Mouse (Mus musculus) frontal cortex, adult 2 months (tissue): ENCODE measurements around the gene Lefty2. TPM values are rescaled to one million over a fixed set of nuclear protein-coding genes. Genes with fewer than 3 reads are reported as not detected.

Experiments
- polyA plus RNA-seq: library from polyadenylated mRNA; depleted of rRNA; stranded (reverse); fragments of >200 nt; gene quantifications from 2 replicates; pipeline ENCODE4 v1.2.3, GENCODE M21; 2012; rRNA removed

The Lefty2 gene
- polyA plus RNA-seq, 1 experiment = 1.8 TPM

Other genes with a start within 250 kb of the Lefty2 start
- not detected in 2 replicates for gene Mixl1, start 196.1 kb upstream of the Lefty2 start, polyA plus RNA-seq
- 26.3 and 28.0 TPM in 2 replicates for gene Acbd3, start 167.1 kb upstream of the Lefty2 start, polyA plus RNA-seq
- 502 and 559 TPM in 2 replicates for gene H3f3a, start 79.2 kb upstream of the Lefty2 start, polyA plus RNA-seq
- 19.2 and 19.6 TPM in 2 replicates for gene Sde2, start 42.0 kb upstream of the Lefty2 start, polyA plus RNA-seq
- gene Pycr2, start 11.2 kb downstream of the Lefty2 start, polyA plus RNA-seq = 35.6 and 39.2 TPM in 2 replicates
- 1.8 and 4.3 TPM in 2 replicates for gene Lefty1, start 41.9 kb downstream of the Lefty2 start, polyA plus RNA-seq
- 29.6 and 30.2 TPM in 2 replicates for gene Tmem63a, start 49.2 kb downstream of the Lefty2 start, polyA plus RNA-seq
- gene Ephx1, start 127.8 kb downstream of the Lefty2 start, polyA plus RNA-seq = 29.8 and 34.6 TPM in 2 replicates
- not detected in 2 replicates for gene 9130409I23Rik, start 158.1 kb downstream of the Lefty2 start, polyA plus RNA-seq